Mouse (Mus musculus): ENCODE results near the gene Plcb2.

DNA sequence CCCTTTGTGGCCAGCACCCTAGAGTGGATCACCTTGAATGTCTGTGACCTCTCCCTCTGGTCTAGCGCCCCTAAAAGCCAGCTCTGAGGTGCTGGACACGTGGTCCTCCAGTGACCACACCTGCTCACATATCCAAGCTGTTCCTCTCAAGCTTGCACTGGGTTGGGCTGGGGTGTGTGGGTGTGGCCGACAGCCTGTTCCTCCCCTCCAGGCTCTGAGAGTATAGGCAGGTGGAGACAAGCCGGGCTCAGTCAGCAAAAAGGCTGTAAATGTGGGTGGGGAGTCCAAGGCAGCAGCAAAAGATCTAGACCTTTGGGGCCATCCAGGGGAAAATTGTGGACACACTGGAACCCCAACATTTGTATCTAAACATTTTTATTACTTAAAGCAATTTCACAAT lies 69.8 kb downstream of the Plcb2 start:
- TF ChIP-seq CTCF (conservative IDR thresholded peaks at IDR 0.05; ENCODE audit: low read length), result no peak
- no peak for TF ChIP-seq POU5F1 (IDR thresholded peaks at IDR 0.05; ENCODE audit: borderline replicate concordance, low read length)
